Mouse (Mus musculus) stomach, postnatal 0 days (tissue): ENCODE measurements around the gene Stox2.

ENCODE experiments used
- CTCF ChIP-seq: IDR thresholded peaks from 2 replicates; pipeline ENCODE4 v1.5.1; 2016; ENCODE audit warnings: antibody characterized with exemption, low read depth, mild to moderate bottlenecking, moderate library complexity
- EP300 ChIP-seq: optimal IDR thresholded peaks from 2 replicates; pipeline ENCODE3; 2016; ENCODE audit warnings: antibody characterized with exemption

DNA sequence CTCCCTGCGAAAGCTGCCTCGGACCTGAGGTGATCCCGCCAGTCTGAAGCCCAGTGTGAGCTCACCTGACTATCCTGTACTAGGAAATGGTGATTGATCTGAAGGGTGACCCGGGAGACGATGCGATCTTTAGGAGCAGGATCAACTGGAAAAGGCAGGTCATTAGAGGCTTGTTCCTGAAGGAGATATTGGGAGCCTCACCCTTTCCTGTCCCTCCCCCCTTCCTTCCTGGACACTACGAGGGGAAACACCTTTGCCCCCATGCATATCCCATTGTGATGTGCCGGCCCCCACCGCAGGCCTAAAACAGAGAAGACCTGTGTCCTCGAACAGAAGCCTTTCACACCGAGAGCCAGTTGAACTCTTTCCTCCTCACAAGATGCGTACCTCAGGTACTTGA, 58.0 kb downstream of the Stox2 start:
- no peak for TF ChIP-seq CTCF
- no peak for TF ChIP-seq EP300
